Mouse (Mus musculus) kidney, embryonic 16.5 days (tissue): ENCODE measurements at regions not wholly inside any gene's neighbourhood (a gene's known extent, or its start where the extent isn't known, plus 50 kb on each side); places are given as distances from the start of the nearest gene placed in this dataset.
A peak's percentile ranks its signal among the peaks of the same experiment; 100 is the strongest.

Experiments
- ATAC-seq: fragments of 200-750 bp; cut with Nextera tagmentation; 2 replicates; pipeline ENCODE4 v1.8.0; 2017; ENCODE audit warnings: moderate TSS enrichment; ENCODE audit not compliant: low FRiP score, low TSS enrichment
- H3K27ac ChIP-seq: fragments of 300-500 bp; sonication (generic); 2 replicates; pipeline ENCODE4 v1.5.1; 2014; ENCODE audit warnings: low read length
- H3K27me3 ChIP-seq: fragments of 300-500 bp; sonication (generic); 2 replicates; pipeline ENCODE4 v1.6.1; 2014; ENCODE audit warnings: low read length, control low read depth, mixed read lengths; ENCODE audit not compliant: insufficient read depth
- H3K36me3 ChIP-seq: fragments of 300-500 bp; sonication (generic); 2 replicates; pipeline ENCODE4 v1.6.1; 2014; ENCODE audit warnings: low read length, control low read depth, mixed read lengths; ENCODE audit not compliant: insufficient read depth
- H3K4me1 ChIP-seq: fragments of 300-500 bp; sonication (generic); 2 replicates; pipeline ENCODE4 v1.6.1; 2014; ENCODE audit warnings: low read length, control low read depth, mixed read lengths; ENCODE audit not compliant: insufficient read depth
- H3K4me2 ChIP-seq: fragments of 300-500 bp; sonication (generic); replicated peaks from 2 replicates; pipeline ENCODE4 v1.6.1; 2014; ENCODE audit warnings: low read depth, low read length
- H3K4me3 ChIP-seq: fragments of 300-500 bp; sonication (generic); 2 replicates; pipeline ENCODE4 v1.5.1; 2014; ENCODE audit warnings: mild to moderate bottlenecking, low read length
- H3K9ac ChIP-seq: fragments of 300-500 bp; sonication (generic); replicated peaks from 2 replicates; pipeline ENCODE4 v1.6.1; 2014; ENCODE audit warnings: low read length
- H3K9me3 ChIP-seq: fragments of 300-500 bp; sonication (generic); 2 replicates; pipeline ENCODE4 v1.6.1; 2016; ENCODE audit warnings: low read length, control low read depth
- WGBS: fragments of 180-500 bp; shearing (Covaris S2); extraction: QIAGEN DNeasy Blood & Tissue Kit; methylation state at CpG from one replicate; pipeline ENCODE4 v1.1.7; 2014; 5-methylcytosine and 5-hydroxymethylcytosine counted together

DNA sequence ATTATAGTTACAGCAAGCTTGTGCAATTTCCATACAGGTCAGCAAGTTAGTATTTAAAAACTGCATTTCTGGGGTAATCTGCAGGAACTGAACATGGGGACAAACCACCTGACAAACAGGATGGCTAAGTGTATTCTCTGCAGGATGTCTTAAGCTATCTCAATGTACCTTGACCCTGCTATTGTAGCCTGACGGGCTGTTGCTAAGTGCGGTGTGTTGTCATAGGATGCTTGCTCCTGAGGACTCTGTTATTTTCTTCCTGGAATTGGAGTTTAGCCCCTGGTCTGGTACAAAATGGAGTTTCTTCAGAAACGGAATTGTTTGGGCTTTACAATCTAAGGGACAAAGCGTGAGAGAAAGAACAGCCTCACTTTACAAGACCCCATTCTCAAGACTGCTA, 161.4 kb upstream of the Ank start:
- Histone ChIP-seq H3K27ac (no peak overlapping the region), H3K4me3 (no peak overlapping the region), H3K9ac (no peak overlapping the region), H3K36me3 (no peaks in the 10 kb centered on the region), H3K9me3 (no peaks in the 10 kb centered on the region), H3K27me3 (no peaks in the 10 kb centered on the region), H3K4me1 (no peaks in the 10 kb centered on the region), H3K4me2 (no peak overlapping the region)
- ATAC-seq: no peak
- WGBS: 89% methylated on average over 4 of the region's 4 CpGs

DNA sequence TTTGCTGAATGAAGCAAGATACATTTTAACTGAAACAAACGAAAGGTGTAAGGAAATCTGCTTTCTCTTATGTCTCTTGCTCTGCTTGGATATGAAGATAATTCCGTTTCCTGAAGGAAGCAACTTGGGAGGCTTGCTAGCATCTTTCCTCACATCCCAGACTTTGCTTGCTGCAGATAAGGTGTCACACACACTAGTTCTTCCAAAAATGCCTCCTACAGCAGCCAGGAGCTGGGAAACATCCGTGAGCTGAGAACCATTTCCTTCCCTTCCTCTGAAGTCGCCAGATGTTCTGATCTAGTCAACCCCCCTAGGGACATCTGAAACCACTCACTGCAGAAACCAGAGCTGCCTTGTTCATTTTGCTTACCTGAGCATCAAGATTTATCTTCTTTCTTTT, 157.8 kb upstream of the Ank start:
- Histone ChIP-seq H3K9me3 (no peaks in the 10 kb centered on the region), H3K36me3 (no peaks in the 10 kb centered on the region), H3K27ac (no peak overlapping the region), H3K9ac (no peak overlapping the region), H3K4me2 (no peak overlapping the region), H3K4me3 (no peak overlapping the region), H3K4me1 (no peaks in the 10 kb centered on the region), H3K27me3 (no peaks in the 10 kb centered on the region)
- WGBS: 51% methylated on average over 4 of the region's 4 CpGs
- ATAC-seq: no peak

DNA sequence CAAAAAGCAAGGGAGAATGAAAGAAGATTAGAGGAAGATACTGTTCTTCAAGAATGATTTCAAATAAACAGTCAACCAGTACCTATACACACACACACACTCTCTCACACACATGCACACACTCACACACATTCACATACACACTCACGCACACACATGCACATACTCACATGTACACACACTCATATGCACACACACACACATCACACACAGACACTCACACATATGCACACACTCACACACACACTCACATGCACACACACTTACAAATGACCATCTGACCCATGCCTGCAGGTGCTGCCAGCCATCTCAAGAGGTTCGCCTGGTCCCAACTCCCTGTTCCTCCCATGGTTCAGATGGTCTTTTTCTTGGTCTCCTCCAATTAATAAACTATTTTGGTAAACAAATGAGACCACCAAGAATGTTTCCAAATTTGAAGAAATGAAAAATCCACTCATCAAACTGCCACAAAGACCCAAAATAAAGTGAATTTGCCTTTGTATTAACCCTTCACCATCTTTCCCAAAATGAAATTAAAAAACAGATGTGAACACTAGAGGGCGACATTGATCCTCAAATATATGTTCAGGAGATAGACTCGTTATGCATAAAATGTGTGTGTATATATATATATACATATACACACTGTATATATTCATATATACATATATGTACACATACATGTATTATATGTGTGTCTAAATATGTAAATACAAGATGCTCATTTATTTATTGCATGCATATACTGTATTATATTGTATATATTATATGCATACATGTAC, 150.3 kb upstream of the Ank start:
- no peak overlapping the region for H3K27ac ChIP-seq
- no peak for ATAC-seq

DNA sequence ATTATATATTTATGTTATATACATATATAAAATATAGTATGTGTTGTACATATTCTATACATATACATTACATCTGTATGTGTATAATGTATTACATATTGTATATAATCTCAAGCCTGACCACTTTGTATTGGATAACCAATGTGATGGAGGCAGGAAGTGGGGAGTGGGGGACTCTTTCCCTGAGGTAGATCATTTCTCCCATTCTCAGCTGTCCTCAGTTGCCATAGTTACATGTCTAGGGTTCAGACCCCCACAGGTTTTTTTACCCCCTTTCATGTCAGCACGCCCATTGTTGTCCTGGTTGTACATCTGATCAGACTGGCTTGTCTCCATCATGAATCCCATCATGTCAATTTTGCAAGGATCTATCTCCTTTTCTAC, 149.7 kb upstream of the Ank start:
- no peak for ATAC-seq
- Histone ChIP-seq H3K36me3 (no peaks in the 10 kb centered on the region), H3K27ac (no peak overlapping the region), H3K4me1 (no peaks in the 10 kb centered on the region), H3K4me3 (no peak overlapping the region), H3K9ac (no peak overlapping the region), H3K4me2 (no peak overlapping the region), H3K9me3 (no peaks in the 10 kb centered on the region), H3K27me3 (no peaks in the 10 kb centered on the region)
- WGBS: 59% methylated on average over 1 of the region's 1 CpGs

More for the DNA sequence above, 150.3 kb upstream of the Ank start:
- H3K4me1 ChIP-seq: no peaks in the 10 kb centered on the region
- H3K9ac ChIP-seq: no peak overlapping the region
- H3K4me3 ChIP-seq: no peak overlapping the region
- H3K4me2 ChIP-seq: no peak overlapping the region
- H3K36me3 ChIP-seq: no peaks in the 10 kb centered on the region
- no peaks in the 10 kb centered on the region for H3K27me3 ChIP-seq
- 50% methylated on average over 4 of the region's 4 CpGs for WGBS
- H3K9me3 ChIP-seq: no peaks in the 10 kb centered on the region

DNA sequence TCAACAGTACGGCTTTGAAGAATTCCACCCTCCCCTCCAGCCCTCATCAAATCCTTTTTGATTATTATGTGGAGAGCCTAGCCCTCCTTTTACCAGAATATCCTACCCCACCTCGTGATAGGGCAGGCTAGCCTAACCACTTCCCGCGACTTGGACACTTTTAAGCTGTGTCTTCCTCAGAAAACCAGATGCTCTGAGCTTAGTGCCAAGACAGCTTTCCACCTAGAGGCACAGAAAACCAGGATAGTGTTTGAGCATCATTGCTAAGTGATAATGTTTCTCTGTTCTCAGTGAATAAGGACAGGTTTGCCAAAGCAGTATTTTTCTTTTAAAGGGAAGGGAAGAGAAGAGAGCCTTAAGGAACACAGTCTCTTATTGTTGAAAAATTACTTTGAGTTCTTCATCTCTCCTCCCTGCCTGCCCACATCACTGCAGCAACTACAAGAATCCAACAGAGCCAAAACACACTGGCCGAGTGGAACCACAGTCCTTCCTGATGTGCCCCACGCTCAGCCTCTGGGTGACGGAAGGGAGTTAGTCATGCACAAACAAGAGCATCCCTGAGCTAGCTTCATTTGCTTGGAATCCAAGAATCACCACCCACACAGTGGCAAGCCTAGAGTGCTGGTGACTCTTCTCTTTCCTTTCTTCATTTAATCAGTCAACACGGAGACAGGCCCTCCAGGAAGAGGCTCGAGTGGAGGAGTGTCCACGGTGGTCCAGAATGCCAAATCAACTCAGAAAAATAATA, 144.4 kb upstream of the Ank start:
- no peak overlapping the region for H3K4me2 ChIP-seq
- no peaks in the 10 kb centered on the region for H3K36me3 ChIP-seq
- no peaks in the 10 kb centered on the region for H3K9me3 ChIP-seq
- no peaks in the 10 kb centered on the region for H3K4me1 ChIP-seq
- no peak for ATAC-seq
- no peaks in the 10 kb centered on the region for H3K27me3 ChIP-seq
- H3K27ac ChIP-seq: no peak overlapping the region
- no peak overlapping the region for H3K4me3 ChIP-seq
- WGBS: 69% methylated on average over 10 of the region's 10 CpGs
- H3K9ac ChIP-seq: no peak overlapping the region

DNA sequence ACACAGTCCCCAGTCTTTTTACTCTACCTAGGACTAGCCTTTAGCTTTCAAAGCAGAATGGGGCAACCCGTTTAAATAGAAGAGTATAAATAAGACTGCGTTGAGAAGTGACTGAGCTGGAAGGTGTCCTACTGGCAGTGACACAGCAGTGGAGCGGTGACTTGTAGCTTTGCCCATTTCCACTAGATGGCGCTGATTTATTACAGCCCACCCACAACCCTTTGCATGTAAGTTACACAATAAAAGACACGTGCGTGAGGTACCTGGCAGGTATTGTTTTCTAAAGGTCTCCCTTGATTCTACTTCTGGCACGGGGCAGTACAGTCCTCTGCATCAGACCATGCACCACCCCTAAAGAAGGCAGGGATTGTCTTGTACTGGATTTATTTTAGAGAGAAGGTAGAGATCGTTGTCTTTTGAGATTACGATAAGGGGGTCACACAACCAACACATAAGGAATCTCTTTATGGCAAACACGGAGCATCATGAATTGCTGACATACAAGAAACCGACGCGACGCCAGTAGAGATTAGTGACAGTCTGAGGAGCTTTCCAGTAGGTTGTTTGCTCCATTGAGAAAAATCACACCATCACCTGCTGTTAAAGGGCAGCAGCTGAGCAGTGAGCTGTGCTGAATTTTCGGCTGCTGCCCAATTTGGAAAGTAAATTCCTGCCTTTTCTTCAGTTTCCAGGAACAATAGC, 140.5 kb upstream of the Ank start:
- Histone ChIP-seq H3K4me3 (no peak overlapping the region), H3K4me2 (no peak overlapping the region), H3K9ac (no peak overlapping the region), H3K36me3 (no peaks in the 10 kb centered on the region), H3K9me3 (no peaks in the 10 kb centered on the region), H3K27me3 (no peaks in the 10 kb centered on the region), H3K4me1 (no peaks in the 10 kb centered on the region), H3K27ac (no peak overlapping the region)
- WGBS: 30% methylated on average over 15 of the region's 15 CpGs
- ATAC-seq: peak; percentile 82; the same call in 1 of the 2 replicates

DNA sequence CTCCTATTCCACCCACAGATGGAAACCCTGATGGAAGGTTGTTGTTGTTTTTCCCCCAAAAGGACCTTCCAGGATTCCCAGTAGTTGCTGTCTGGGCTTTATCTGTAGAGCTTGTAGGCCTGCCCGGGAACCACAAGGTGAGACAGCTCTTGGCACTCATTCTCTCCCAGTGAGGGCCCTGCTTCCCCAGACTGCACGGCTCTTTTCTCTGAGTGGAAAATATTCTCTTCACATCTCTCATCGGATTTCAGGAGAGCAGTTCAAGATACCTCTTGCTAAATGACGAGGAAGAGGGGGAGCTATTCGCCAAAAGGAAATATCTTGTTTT, 140.0 kb upstream of the Ank start:
- Histone ChIP-seq H3K4me2 (no peak overlapping the region), H3K27me3 (no peaks in the 10 kb centered on the region), H3K9ac (no peak overlapping the region), H3K4me3 (no peak overlapping the region), H3K9me3 (no peaks in the 10 kb centered on the region), H3K27ac (no peak overlapping the region), H3K36me3 (no peaks in the 10 kb centered on the region), H3K4me1 (no peaks in the 10 kb centered on the region)
- ATAC-seq: no peak
- 68% methylated on average over 5 of the region's 5 CpGs for WGBS

DNA sequence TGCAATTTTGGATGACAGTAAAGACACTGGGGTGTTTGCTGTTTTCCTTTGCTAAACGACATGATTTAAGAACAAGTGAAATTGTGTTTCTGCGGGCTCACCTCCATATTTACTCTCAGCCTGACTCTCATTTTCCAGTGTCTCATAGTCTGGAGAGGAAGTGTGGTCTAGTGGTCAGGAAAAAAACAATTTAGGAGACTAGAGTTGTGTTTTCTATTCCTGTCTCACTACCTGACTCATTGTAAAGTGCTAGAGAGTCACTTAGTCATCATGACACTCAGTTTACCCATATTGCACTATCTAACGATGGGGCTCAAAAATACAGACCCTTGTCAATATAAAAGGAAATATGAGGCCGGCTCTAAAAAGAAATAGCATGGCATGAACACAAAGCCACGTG, 138.7 kb upstream of the Ank start:
- H3K4me3 ChIP-seq: no peak overlapping the region
- H3K4me2 ChIP-seq: no peak overlapping the region
- 80% methylated on average over 5 of the region's 5 CpGs for WGBS
- no peaks in the 10 kb centered on the region for H3K4me1 ChIP-seq
- H3K9ac ChIP-seq: no peak overlapping the region
- no peak for ATAC-seq
- H3K9me3 ChIP-seq: no peaks in the 10 kb centered on the region
- H3K36me3 ChIP-seq: no peaks in the 10 kb centered on the region
- H3K27me3 ChIP-seq: no peaks in the 10 kb centered on the region
- no peak overlapping the region for H3K27ac ChIP-seq

DNA sequence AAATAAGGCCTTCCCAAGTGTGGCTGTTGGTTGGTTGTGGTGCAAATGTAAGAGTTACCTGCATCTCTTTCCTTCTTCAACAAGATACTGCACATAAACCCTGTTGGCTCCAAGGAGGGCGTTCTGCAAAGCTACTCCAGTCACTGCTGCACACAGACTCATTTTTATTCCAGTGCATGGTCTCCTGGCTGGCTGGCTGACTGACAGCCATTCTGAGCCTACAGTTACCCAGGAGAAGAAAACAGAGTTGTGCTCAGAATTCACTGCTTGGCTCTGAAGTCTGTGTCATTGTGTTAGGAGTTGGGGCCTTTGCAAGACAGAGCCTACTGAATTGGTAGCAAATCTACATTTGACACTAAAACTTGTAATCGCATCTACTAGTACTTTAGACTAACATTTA, 138.0 kb upstream of the Ank start:
- H3K9me3 ChIP-seq: no peaks in the 10 kb centered on the region
- 86% methylated on average over 2 of the region's 2 CpGs for WGBS
- no peak for ATAC-seq

DNA sequence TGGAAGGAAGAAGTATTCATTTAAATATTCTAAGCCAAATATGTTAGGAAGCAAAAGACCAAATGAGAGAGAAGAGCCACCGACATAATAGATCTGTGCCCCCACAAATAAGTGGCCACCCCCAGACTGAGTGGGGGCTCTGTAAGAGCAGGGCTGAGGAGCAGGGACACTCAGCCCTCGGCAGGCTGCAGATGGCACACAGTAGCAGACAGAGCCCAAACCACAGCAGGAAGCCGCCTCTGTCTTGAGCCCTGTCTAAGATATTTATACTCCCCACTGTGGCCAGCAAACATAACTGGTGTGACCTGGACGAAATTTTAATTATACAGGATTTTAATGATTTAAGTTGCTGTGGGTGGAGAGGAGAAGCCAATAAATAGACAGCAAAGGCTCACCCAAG, 126.4 kb upstream of the Ank start:
- H3K27me3 ChIP-seq: no peaks in the 10 kb centered on the region
- no peak overlapping the region for H3K27ac ChIP-seq
- H3K9ac ChIP-seq: no peak overlapping the region
- no peaks in the 10 kb centered on the region for H3K4me1 ChIP-seq
- H3K4me3 ChIP-seq: no peak overlapping the region
- H3K36me3 ChIP-seq: no peaks in the 10 kb centered on the region
- H3K4me2 ChIP-seq: no peak overlapping the region
- 61% methylated on average over 4 of the region's 4 CpGs for WGBS
- ATAC-seq: no peak
- no peaks in the 10 kb centered on the region for H3K9me3 ChIP-seq

More for the DNA sequence above, 138.0 kb upstream of the Ank start:
- no peak overlapping the region for H3K9ac ChIP-seq
- no peaks in the 10 kb centered on the region for H3K4me1 ChIP-seq
- H3K27ac ChIP-seq: no peak overlapping the region
- no peaks in the 10 kb centered on the region for H3K27me3 ChIP-seq
- H3K4me3 ChIP-seq: no peak overlapping the region
- no peak overlapping the region for H3K4me2 ChIP-seq
- no peaks in the 10 kb centered on the region for H3K36me3 ChIP-seq
